Mouse (Mus musculus) liver, adult 2 months (tissue): ENCODE measurements around the gene Gm43191. TPM values are rescaled to one million over a fixed set of nuclear protein-coding genes. Genes with fewer than 3 reads are reported as not detected.

Experiments used
- DNase-seq: peaks from one replicate; pipeline ENCODE4 v3.0.0-alpha.2; 2011; ENCODE audit warnings: low read depth, low spot score; ENCODE audit errors: extremely low read depth
- H3K27ac ChIP-seq: fragments of 200-500 bp; replicated peaks from 2 replicates; pipeline ENCODE4 v1.5.1; 2012; ENCODE audit warnings: low read depth, mild to moderate bottlenecking, control low read depth, inconsistent platforms, low read length; ENCODE audit not compliant: insufficient read depth
- H3K27me3 ChIP-seq: fragments of 200-500 bp; 2 replicates; pipeline ENCODE4 v1.6.1; 2012; ENCODE audit warnings: mild to moderate bottlenecking, moderate library complexity, low read length, inconsistent platforms; ENCODE audit not compliant: control insufficient read depth, insufficient read depth
- H3K36me3 ChIP-seq: fragments of 200-500 bp; 2 replicates; pipeline ENCODE4 v1.6.1; 2012; ENCODE audit warnings: low read length, inconsistent platforms; ENCODE audit not compliant: control insufficient read depth, insufficient read depth
- H3K4me1 ChIP-seq: fragments of 200-500 bp; 2 replicates; pipeline ENCODE4 v1.6.1; 2011; ENCODE audit warnings: low read length; ENCODE audit not compliant: control insufficient read depth, insufficient read depth
- H3K4me3 ChIP-seq: fragments of 200-500 bp; 2 replicates; pipeline ENCODE4 v1.5.1; 2011; ENCODE audit warnings: low read depth, mild to moderate bottlenecking, control low read depth, low read length, moderate library complexity; ENCODE audit not compliant: insufficient read depth
- H3K79me2 ChIP-seq: fragments of 200-500 bp; 2 replicates; pipeline ENCODE4 v1.6.1; 2012; ENCODE audit warnings: inconsistent platforms, mild to moderate bottlenecking, low read length, moderate library complexity; ENCODE audit not compliant: control insufficient read depth, insufficient read depth
- H3K9ac ChIP-seq: fragments of 200-500 bp; 2 replicates; pipeline ENCODE4 v1.6.1; 2012; ENCODE audit warnings: low read depth, mild to moderate bottlenecking, control low read depth, inconsistent platforms, low read length
- CTCF ChIP-seq: fragments of 200-500 bp; IDR thresholded peaks from 2 replicates; pipeline ENCODE4 v1.5.1; 2011; ENCODE audit warnings: low read depth, low read length, control low read depth
- POLR2A ChIP-seq: fragments of 200-500 bp; IDR thresholded peaks from 2 replicates; pipeline ENCODE4 v1.6.1; 2011; ENCODE audit warnings: low read length, control low read depth; ENCODE audit not compliant: insufficient read depth; ENCODE audit errors: extremely low read depth
- WGBS: fragments of 180-500 bp; shearing (Covaris S2); methylation state at CpG from one replicate; pipeline ENCODE4 v1.1.7; 2018; 5-methylcytosine and 5-hydroxymethylcytosine counted together
- polyA plus RNA-seq: library from polyadenylated mRNA; depleted of rRNA; stranded (reverse); fragments of >200 nt; gene quantifications from 2 replicates; pipeline ENCODE4 v1.2.3, GENCODE M21; 2012
- total RNA-seq: library from RNA; depleted of rRNA; stranded (reverse); fragments of >200 nt; gene quantifications from 2 replicates; pipeline ENCODE4 v1.2.3, GENCODE M21; 2014

The Gm43191 gene
- total and polyA plus RNA-seq, 2 experiments = not detected

GRCm38 (mm10) chr3:116705637-116706204 lies 24.7 kb upstream of the Gm43191 start:
- peaks cover 13% of the 10 kb centered on the region for H3K4me1 ChIP-seq
- DNase-seq = no peak
- TF ChIP-seq CTCF = no peak
- TF ChIP-seq POLR2A = no peak
- no peak overlapping the region for H3K4me3 ChIP-seq
- peaks cover 4% of the 10 kb centered on the region; the same call in 1 of the 2 replicates for H3K36me3 ChIP-seq
- H3K27ac ChIP-seq = no peak overlapping the region
- H3K79me2 ChIP-seq = peaks cover 8% of the 10 kb centered on the region; the same call in 1 of the 2 replicates
- WGBS = 96% methylated on average over 1 of the region's 1 CpGs
- no peak overlapping the region for H3K9ac ChIP-seq
- no peaks in the 10 kb centered on the region for H3K27me3 ChIP-seq

- no peak overlapping the region for H3K9ac ChIP-seq
- H3K4me3 ChIP-seq = no peak overlapping the region
- H3K79me2 ChIP-seq = peaks cover 7% of the 10 kb centered on the region; the same call in 1 of the 2 replicates
- H3K36me3 ChIP-seq = peaks cover 4% of the 10 kb centered on the region; the same call in 1 of the 2 replicates
- peak overlapping the region; percentile 47 for H3K27ac ChIP-seq
- no peak for TF ChIP-seq POLR2A
- peak; percentile 34 for TF ChIP-seq CTCF
- H3K27me3 ChIP-seq = no peaks in the 10 kb centered on the region
- peak; percentile 91 for DNase-seq
- peaks cover 10% of the 10 kb centered on the region for H3K4me1 ChIP-seq
- 35% methylated on average over 5 of the region's 5 CpGs for WGBS
Measured at GRCm38 (mm10) chr3:116703835-116704234, 22.8 kb upstream of the Gm43191 start.

GRCm38 (mm10) chr3:116702647-116703272 lies 21.7 kb upstream of the Gm43191 start:
- H3K36me3 ChIP-seq = peaks cover 4% of the 10 kb centered on the region; the same call in 1 of the 2 replicates
- H3K27me3 ChIP-seq = no peaks in the 10 kb centered on the region
- no peak overlapping the region for H3K4me3 ChIP-seq
- WGBS = 78% methylated on average over 1 of the region's 1 CpGs
- H3K27ac ChIP-seq = no peak overlapping the region
- DNase-seq = peak; percentile 64
- no peak for TF ChIP-seq CTCF
- H3K79me2 ChIP-seq = peaks cover 7% of the 10 kb centered on the region; the same call in 1 of the 2 replicates
- peaks cover 12% of the 10 kb centered on the region for H3K4me1 ChIP-seq
- H3K9ac ChIP-seq = no peak overlapping the region

- WGBS = 89% methylated on average over 4 of the region's 4 CpGs
- Histone ChIP-seq H3K36me3 (peaks cover 4% of the 10 kb centered on the region; the same call in 1 of the 2 replicates), H3K27ac (no peak overlapping the region), H3K9ac (no peak overlapping the region), H3K4me3 (no peak overlapping the region), H3K79me2 (peaks cover 7% of the 10 kb centered on the region; the same call in 1 of the 2 replicates), H3K4me1 (peaks cover 12% of the 10 kb centered on the region), H3K27me3 (no peaks in the 10 kb centered on the region)
- TF ChIP-seq CTCF (no peak), POLR2A (no peak)
- DNase-seq = no peak
Measured at GRCm38 (mm10) chr3:116701601-116702000, 20.5 kb upstream of the Gm43191 start.

- no peak overlapping the region for H3K4me3 ChIP-seq
- no peak for TF ChIP-seq CTCF
- TF ChIP-seq POLR2A = no peak
- H3K27ac ChIP-seq = no peak overlapping the region
- H3K79me2 ChIP-seq = peaks cover 11% of the 10 kb centered on the region; the same call in 1 of the 2 replicates
- H3K9ac ChIP-seq = no peak overlapping the region
- peaks cover 7% of the 10 kb centered on the region; the same call in 1 of the 2 replicates for H3K4me1 ChIP-seq
- H3K36me3 ChIP-seq = peaks cover 3% of the 10 kb centered on the region; the same call in 1 of the 2 replicates
- no peak for DNase-seq
- H3K27me3 ChIP-seq = no peaks in the 10 kb centered on the region
- WGBS = 68% methylated on average over 2 of the region's 2 CpGs
Measured at GRCm38 (mm10) chr3:116698786-116699185, 17.7 kb upstream of the Gm43191 start.

- Histone ChIP-seq H3K27ac (no peak overlapping the region), H3K79me2 (peaks cover 8% of the 10 kb centered on the region; the same call in 1 of the 2 replicates), H3K9ac (no peak overlapping the region), H3K36me3 (peaks cover 7% of the 10 kb centered on the region; the same call in 1 of the 2 replicates), H3K27me3 (no peaks in the 10 kb centered on the region), H3K4me1 (peaks cover 1% of the 10 kb centered on the region; the same call in 1 of the 2 replicates), H3K4me3 (no peak overlapping the region)
- TF ChIP-seq POLR2A (no peak), CTCF (no peak)
- WGBS = 88% methylated on average over 2 of the region's 2 CpGs
- DNase-seq = no peak
Measured at GRCm38 (mm10) chr3:116695666-116695985, 14.6 kb upstream of the Gm43191 start.
